Mouse (Mus musculus) adrenal gland, adult 8-10 months (tissue): ENCODE measurements at regions not wholly inside any gene's neighbourhood (a gene's known extent, or its start where the extent isn't known, plus 50 kb on each side); places are given as distances from the start of the nearest gene placed in this dataset.
"Not testable (repeated sequence)": the region's sequence is repeated elsewhere in the genome, so short reads cannot be mapped to it uniquely, and the experiment has no call there.

Experiments used
- DNase-seq: peaks from one replicate; pipeline ENCODE4 v3.0.0; 2022

- no peak for DNase-seq
These were observed 197.4 kb downstream of the Prex1 start for GRCm38 (mm10) chr2:166516261-166516660.

GRCm38 (mm10) chr2:166514664-166515063, 199.0 kb downstream of the Prex1 start:
- DNase-seq: no peak

DNA sequence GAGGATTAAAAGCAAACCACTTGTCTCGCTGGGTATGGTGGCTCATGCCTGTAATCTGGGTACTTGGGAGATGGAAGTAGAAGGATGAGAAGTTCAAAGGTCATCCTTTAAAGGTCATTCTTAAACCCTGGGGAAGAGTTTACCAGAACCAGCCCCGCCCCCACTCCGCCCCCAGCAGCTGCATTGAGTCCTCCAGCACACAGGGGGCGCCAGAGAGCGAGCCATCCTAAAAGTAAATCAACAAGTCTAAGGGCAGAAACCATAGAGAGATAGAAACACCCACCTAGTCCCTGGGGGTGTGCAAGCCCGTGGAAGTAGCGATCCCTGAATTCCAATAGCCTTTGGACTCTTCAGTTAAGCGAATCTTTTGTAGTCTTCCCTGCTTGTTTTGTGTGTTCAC, 201.1 kb downstream of the Prex1 start:
- no peak for DNase-seq

DNA sequence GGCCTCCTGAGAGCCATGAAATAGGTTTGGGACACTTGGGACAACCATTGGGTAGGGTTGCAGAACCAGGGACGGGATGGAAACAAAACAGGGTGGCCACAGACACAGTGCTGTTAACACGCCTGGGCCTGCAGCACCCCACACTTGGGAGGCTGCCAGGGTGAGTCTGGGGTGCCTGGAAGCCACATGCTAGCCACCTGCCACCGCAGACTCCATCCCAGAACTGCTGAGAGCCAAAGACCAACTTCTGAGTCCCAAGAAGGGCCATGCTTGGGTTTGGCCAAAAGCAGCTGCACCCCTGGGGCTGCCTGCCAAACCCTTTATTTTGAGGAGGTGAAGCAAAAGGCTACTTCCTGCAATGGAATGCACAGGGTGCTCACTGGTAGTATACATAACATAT, 202.2 kb downstream of the Prex1 start:
- not testable (repeated sequence) for DNase-seq

DNA sequence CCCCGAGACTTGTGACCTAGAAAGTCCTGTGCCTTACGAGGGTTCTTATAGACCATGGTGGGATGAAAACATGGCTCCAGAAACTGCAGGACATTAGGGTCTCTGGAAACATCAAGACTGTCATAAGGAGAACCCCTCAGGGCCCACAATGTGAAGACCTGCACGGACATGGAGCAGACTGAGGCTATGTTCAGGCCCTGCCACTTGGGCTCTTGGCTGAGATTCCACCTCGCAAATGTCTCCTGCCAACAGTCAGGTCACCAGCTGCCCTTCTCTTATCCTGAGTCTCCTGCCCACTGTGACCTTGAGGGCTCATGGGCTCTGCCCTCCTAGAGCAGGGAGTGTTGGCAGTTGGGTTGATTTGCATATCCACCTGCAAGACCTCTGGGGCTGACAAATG, 202.9 kb downstream of the Prex1 start:
- no peak for DNase-seq

- DNase-seq: no peak
These were observed 204.0 kb downstream of the Prex1 start for GRCm38 (mm10) chr2:166509591-166509990.

DNA sequence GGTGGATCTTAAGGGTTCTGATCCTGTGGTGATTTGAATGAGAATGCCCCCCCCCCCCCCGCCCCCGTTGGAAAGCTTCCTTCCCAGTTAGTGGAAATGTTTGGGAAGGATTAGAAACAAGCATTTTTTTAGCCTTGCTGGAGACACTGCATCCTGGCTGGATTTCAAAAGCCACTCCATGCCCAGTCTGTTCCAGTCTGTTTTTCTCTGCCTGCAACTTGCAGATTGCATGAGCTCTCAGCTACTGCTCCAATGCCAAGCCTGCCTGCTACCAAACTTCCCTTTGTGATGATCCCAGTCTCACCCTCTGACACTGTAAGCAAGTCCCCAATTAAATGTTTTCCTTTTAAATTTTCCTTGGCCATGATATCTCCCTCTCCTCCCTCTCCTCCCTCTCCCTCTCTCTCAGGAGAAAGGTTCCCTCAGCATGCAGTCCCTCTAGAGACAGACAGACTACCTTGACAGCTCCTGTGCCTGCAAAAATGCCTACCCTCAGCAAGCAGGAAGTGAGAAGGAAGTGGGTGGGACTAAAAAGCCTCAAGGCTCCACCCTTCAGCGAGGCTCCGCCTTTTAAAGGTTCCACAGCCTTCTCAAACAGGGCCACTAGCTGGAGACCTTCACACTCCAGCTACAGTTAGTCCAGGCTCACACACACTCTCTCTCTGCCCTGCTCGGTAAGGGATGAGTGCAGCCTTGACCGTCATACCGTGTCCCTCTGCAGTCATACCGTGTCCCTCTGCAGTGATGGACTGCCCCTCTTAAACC, 204.8 kb downstream of the Prex1 start:
- no peak for DNase-seq

GRCm38 (mm10) chr2:166505309-166505708, 208.3 kb downstream of the Prex1 start:
- no peak for DNase-seq

- DNase-seq: no peak
These were observed 210.0 kb downstream of the Prex1 start for GRCm38 (mm10) chr2:166503666-166504065.

- no peak for DNase-seq
These were observed 220.7 kb downstream of the Prex1 start for GRCm38 (mm10) chr2:166492895-166493294.

DNA sequence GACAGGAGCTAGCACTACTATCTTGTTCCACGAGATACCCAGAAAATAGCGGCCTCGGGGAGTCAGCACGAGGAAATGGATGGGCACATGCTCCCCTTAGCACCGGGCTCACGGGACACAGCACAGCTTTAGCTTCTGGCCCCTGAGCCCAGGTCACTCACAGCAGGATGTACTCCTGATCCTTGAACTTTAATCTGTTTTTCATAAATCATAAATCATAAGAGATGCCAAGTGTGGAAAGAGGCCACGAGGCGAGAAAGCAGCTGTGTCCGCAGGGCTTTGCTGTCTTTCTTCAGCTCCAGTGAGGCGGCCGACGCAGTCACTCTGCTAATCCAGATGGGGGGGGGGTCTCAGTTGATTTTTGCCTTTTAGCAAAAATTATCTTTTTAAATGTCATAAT, 221.2 kb downstream of the Prex1 start:
- DNase-seq: peak; percentile 11

- DNase-seq: no peak
These were observed 221.8 kb downstream of the Prex1 start for GRCm38 (mm10) chr2:166491861-166492260.

- DNase-seq: no peak
These were observed 224.4 kb downstream of the Prex1 start for GRCm38 (mm10) chr2:166489041-166489872.

- no peak for DNase-seq
These were observed 225.9 kb downstream of the Prex1 start for GRCm38 (mm10) chr2:166487688-166488087.

DNA sequence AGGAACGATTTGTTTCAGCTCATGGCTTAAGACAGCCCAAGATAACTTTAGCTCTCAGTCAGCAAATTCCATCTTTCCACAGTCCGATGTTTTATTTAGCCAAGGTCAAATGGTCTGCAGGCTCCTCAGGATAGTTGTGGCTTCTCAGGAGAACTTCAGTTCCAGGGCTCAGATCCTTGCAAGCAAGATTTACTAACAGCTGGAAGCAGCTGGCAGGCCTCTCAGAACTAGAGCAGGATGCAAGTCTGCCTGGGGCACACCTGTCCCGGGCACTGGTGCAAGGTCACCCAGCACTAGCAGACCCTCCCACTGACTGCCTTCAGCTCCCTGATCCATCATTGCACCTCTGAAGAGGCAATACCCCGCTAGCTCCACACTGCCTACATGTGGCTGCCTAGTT, 227.8 kb downstream of the Prex1 start:
- no peak for DNase-seq

DNA sequence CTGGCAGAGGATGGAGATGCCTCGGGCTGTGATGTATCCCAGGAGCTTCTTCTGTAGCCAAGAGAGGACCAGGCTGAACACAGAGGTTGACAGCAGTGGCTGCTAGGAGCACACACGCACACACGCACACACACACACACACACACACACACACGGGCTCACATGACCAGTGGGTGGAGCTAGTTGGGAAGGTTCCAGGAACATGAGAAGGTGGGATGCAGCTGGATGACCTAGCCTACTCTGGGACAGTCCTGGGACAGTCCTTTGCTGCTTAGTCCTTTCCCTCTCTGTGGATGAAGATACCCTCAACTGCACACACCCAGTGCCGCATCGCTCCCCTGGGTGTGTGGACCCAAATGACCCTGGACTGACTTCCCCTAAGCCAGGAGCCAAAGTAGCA, 228.3 kb downstream of the Prex1 start:
- DNase-seq: no peak

GRCm38 (mm10) chr2:166483617-166484319, 229.9 kb downstream of the Prex1 start:
- DNase-seq: no peak

DNA sequence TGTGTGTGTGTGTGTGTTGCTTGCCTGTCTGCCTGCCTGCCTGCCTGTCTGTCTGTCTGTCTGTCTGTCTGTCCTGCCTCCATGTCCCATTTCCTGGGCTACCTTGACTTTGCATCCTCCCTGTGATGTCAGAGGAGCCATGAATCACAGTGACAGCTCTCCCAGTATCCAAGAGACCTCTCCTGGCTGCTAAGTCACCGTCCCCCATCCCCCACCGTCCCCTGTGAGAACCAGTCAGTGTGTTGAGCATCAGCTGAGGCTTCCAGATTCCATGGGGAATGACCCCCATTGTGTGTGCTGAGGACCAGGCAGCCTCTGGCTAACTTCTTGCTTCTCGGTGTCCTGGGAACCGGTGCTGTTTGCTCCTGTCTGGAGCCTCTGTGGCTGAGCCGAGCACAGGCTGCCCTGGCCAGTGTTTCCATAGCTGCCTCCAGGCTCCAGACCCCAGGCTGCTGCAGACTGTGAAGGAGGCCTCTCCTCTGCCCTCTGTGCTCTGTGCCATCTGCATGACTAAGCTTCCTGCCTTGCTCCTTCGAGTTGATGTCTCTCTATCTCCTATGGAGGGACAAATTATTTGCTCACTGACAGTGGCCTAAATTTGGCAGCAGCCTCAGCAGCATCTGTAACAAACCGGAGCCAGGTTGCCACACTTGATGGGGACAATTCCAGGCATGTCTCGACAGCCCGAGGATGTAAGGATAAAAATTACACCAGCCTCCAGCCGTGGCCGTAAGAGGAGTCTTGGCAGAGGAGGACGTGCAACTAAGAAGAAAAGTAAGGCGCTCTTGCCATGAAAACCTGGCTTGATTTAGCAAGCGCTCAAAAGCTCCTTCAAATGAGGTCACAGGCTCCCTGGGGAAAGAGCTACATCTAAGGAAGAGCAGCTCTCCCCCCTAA, 230.7 kb downstream of the Prex1 start:
- DNase-seq: no peak

DNA sequence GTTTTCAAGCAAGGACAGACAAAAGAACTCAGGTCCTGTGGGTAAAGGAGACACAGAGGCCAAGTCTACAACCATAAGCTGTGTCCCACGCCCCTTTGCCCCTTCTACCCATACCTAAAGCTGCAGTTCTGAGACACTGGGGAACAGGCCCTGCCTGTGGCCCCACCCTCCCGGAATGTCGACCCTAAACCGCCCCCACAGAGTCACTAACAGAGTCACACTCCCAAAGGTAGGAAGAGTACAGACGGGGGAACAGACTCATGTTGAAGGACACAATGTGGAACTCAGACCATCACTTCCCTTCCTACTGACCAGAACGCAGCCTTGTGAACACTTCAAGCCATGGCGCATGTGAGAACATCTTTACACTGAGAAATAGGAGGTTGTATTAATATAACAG, 231.9 kb downstream of the Prex1 start:
- no peak for DNase-seq

- DNase-seq: no peak
These were observed 232.3 kb downstream of the Prex1 start for GRCm38 (mm10) chr2:166481362-166481761.

DNA sequence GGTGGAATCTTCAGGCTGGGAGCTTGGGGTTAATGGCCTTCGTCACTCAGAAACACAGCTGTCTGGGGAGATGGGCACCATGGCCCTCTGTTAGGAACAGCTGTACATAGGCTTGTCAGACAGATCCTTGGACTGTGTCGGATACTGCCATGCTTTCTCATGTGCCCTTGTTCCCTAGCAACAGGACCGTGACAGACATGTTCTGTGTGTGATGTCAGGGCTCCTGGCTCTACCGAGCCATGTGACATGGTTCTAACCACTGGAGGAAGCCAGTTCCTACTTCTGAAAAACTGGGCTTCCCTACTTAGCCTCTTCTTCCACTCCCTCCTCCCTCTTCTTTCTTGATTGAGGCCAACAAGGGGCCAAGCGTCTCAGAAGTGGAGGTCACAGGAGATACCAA, 232.7 kb downstream of the Prex1 start:
- no peak for DNase-seq

DNA sequence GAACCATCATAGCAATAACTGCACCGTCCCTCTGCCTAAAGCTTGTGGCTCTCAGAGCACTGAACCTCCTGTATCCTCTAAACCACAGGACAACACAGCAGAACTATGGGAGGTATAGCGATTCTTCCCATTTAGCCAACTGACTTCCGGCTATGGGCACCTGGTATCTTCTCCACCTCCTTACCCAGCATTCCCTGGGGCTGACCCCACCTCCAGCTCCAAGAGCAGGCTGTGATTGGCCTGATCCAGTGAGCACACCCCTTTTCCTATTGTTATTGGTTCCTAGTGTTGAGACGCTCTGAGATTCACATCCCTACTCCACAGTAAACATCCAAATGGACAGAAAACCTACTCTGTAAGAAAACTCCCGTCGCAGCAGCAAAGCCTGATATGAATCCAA, 236.7 kb downstream of the Prex1 start:
- no peak for DNase-seq
